Mouse (Mus musculus) c-Kit-positive CD71-negative TER-119-negative erythroid progenitor cells, embryonic 14.5 days (primary cell): ENCODE results near the gene Ptpn3.
"Not testable (repeated sequence)": the region's sequence is repeated elsewhere in the genome, so short reads cannot be mapped to it uniquely, and the experiment has no call there.

Experiments used
- DNase-seq: peaks from one replicate; pipeline ENCODE4 v3.0.0-alpha.2; 2013; ENCODE audit warnings: low read depth

Ptpn3 gene

DNA sequence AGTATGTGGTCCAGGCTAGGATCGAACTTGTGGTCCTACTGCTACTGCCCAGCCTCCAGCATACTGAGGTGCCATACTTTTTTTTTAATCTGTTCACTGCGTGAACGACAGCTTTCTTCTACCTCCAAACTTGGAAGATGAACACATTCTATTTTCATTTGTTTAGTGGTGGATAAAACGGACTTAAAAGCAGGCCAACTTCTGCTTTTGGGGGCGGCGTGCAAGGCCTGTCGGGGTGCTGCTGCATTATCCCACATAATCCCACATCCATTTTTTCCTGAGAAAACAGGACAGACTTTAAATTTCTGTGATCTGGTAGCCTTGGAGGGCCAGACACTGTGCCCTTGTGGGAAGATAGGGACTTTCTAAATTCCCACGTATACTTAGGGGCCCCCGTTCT is 83.9 kb downstream of the Ptpn3 start:
- DNase-seq: no peak

DNA sequence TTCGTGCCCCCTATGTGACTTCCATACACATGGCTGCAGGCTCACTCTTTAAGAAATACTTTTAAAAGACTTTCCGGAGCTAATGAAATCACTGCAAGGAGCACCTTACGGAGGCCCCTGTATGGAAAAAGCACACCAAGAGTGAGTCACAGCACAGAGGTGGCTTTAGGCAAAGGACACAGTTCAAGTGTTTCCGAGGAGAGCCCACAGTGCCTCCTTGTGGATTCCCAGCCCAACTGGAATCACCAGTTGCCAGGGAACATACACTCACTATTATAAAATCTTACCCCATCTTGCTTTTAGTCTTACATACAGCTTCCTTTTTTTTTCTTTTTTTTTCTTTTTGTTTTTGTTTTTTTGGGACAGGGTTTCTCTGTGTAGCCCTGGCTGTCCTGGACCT is 85.1 kb downstream of the Ptpn3 start:
- no peak for DNase-seq

DNA sequence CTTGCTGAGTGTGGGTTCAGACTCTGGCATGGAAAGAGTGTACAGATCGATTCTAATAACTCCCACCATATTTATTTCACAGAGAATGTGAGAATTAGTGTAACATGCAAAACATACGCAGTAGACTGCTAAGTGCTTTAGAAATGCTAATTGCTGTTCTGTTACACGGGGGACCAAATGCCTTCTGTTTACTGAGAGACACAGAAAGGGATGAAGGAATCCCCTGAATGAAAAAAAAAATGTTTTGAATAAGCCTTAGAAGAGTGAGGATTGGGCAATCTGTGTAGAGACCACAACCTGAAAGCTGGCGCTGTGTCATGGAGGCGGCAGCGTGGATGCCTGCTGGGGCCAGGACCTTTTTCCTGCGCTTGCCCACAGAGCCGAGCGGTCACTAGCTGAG is 86.8 kb downstream of the Ptpn3 start:
- DNase-seq: no peak

DNA sequence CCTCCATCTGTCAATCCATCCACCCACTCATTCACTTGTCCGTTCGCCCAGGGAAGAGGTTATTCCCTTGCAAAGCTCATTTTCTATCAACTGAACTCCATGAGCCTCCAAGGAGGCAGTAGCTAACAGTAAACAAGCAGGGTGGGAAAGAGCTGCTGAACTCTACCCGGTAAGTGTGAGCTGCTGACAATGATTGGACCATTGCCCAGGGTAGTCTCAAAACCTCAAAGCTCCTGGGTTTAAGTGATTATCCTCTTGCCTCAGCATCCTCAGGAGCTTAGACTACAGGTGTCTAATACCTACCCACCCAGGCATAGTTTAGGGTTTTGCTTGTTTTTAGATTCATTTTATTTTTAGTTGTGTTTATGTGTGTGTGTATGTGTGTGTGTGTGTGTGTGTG is 87.5 kb downstream of the Ptpn3 start:
- no peak for DNase-seq

DNA sequence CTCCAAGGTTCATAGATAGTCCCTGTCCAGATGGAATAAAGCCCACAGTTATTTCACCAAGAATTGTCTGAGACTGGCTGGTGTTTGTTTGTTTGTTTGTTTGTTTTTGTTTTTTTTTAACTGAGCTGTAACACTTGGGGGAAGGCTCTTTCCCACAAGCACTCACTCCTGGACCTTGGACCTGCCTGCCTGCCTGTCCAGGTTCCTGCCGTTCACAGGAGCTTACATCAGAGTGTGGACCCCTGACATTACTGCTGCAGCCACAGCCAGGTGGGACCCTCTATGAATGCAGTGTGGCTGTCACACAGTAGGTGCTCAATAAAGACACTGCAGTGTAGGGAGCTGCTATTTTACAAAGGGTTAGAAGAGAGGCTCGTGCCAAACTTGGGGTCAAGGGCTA is 89.9 kb downstream of the Ptpn3 start:
- DNase-seq: no peak

DNA sequence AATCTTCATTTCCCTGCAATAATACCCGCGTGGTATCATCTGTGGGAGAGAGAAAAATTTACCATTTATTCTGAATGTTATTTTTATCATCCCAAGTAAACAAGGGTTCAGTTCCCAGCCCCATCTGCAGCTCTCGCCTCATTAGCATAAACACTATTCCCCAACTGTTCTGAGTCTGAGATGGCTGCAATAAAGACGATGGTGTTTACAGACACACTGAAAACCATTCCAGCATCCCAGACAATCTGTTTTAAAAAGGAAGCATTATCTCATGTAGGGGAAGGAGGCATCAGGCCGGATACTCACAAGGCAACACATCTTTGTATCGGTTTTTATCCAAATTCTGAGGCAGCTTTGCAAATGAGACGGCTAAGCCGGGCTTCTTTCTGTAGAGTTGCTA is 95.7 kb downstream of the Ptpn3 start:
- DNase-seq: no peak

DNA sequence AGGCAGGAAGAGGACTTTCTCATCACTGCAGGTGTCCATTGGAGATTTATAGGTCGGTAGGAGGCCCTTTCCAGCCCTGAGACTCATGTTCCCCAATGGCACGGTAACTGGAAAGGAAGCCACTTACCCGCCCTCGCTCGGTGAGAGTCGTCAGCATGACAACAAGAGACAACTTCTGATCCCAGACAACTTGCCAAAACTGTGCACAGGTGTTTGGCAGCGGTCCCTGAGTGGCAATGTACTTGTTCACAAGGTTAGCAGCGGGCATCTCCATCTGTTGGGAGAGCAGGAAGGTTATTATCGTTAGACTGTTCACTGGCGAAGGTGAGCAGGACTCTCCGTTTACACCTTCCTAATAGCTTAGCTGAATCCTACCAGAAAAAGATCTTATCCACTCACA is 96.9 kb downstream of the Ptpn3 start:
- DNase-seq: no peak

DNA sequence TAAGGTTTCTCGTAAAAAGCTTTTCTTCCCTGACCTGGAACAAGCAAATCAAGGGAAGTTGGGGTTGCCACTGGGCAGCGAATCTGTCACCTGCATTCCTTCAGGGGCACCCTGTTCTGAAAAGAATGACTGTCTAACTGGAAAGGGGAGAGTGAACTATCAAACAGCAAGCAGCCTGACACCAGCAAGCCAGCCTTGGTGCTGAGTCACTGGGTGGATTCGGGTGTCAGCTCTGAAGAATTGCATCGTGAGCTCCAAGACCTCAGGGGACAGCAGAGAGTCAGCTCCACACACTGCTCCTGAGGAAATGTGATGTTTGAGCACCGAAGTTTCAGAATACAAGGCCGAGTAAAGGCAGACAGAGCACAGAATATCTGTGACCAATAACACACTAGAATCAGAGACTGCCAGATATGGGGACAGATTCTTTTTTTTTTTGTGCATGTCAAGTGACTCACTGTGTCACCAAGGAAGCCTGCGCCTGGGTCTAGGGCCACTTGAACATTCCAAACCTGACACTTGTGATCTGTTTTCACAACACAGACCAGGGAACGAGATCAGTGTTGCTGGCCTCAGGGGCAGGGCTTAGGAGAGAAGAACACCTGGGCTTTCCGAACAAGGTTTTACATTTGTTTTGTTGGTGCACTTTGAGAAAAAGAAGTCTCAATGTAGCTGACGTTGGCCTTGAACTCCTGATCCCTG is 98.8 kb downstream of the Ptpn3 start:
- no peak for DNase-seq

DNA sequence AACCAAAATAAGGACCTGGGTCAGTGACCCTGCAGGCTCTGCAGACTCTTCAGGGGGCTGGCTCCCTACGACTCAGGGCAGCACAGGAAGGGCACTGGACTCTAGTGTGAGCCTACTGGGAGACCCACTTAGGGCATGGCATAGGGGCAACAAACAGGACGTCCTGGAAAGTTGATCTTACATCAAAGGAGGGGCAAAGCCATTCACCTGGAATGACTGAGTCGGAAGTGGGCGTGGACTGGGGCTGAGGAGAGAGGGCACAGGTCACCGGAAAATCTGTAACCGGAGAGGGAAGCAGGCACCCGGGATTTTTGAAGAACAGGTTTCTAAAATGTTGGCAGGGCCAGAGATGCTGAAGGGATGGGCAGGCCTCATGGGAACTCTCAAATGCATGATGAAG is 99.5 kb downstream of the Ptpn3 start:
- DNase-seq: no peak

DNA sequence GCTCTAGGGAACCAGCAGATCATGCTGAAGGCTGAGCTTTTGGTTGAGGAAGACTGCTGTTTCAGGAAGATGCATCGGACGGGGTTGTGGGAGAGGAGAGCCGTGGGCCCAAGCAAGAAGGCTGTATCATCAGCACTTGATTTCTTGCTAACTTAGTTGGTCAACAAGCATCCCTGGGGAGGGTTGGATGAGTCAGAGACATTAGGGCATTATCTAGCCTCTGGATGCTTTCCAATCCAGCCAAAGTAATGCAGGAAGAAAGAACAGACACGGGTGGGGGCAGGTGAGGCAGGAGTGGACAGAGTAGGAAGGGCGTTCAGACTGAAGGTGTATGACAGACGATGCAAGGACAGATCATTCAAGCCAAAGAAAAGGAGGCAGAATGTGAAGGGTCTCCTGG is 101.0 kb downstream of the Ptpn3 start:
- DNase-seq: no peak

DNA sequence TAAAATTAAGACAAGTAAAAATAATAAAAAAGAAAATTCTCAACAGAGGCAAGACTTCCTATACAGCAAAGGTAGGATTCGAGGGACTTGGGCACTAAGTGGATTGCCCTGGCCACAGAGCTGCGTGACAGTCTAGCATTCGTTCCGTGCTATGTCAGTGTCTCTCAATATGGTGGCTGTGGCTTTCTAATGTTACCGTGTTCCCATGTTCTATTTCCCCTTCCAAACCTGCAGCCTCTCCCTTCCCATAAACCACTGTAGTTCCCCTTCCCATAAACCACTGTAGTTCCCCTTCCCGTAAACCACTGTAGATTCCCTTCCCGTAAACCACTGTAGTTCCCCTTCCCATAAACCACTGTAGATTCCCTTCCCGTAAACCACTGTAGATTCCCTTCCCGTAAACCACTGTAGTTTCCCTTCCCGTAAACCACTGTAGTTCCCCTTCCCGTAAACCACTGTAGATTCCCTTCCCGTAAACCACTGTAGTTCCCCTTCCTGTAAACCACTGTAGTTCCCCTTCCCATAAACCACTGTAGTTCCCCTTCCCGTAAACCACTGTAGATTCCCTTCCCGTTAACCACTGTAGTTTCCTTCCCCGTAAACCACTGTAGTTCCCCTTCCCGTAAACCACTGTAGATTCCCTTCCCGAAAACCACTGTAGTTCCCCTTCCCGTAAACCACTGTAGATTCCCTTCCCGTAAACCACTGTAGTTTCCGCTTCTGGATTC is 102.8 kb downstream of the Ptpn3 start:
- not testable (repeated sequence) for DNase-seq

DNA sequence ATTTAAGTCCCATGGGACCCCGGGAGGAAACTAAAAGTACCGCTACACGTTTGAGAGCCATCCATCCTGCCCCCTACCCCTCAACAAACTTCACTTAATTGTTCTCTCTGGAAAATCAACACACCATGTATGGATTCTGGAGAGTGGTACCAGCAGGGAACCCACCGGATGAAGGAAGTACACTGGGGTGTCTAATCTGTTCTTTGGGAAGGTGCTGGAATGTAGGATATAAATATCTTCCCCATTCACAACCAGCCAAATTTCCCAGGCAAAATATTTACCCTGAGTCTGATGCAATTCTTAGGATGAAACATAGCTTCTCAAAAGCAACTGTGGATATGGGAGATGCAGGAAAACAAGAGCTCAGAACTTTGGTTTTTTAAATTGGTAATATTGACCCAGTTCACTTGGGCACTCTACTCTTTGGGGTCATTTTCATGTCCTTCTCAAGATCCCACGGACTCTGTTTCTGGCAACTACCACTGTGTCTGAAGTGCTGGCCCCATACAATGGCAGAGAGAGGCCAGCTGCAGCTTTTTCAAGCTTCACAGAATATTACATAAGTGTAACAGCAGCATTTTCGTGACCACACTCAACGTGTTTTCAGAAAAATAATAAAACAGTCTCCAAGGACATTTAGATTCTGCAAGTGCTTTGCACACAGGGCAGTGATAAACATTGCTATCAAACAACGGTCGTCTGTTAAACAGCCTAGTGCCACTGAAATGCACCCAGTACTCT is 109.9 kb downstream of the Ptpn3 start:
- DNase-seq: no peak

DNA sequence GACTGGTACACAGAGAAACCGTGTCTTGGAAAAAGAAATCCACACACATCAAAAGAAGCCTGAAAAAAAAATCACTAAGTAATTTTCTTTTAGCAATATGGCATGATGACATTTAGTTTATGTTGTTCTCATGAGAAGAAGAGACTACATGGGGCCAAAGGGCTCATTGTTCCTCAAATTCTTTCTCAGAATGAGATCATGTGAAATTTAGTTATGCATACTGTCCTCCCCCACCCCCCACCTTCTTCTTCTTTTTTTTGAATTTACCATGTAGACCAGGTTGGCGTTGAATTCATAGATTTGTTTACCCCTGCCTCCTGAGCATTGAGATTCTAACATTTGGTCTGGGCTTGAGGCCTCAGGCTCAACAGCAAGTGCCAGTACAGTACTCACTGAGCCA is 111.8 kb downstream of the Ptpn3 start:
- DNase-seq: no peak

DNA sequence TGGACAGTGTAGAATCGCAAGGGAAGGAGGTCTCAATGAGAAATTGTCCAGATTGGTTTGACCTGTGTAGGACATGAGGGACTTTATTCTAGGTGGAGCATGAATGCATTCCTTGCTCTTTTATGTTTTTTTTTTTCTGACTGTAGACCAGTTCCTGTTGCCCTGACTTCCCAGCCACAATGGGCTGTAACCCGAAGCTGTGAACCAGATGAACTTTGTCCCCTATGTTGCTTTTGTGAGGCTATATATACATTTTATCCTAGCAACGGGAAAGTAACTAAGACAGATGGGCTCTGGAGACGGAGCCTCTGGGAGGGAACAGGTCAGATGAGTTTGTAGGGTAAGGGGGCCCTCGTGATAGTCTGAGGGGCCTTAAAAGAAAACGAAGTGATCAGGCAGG is 115.6 kb downstream of the Ptpn3 start:
- no peak for DNase-seq

DNA sequence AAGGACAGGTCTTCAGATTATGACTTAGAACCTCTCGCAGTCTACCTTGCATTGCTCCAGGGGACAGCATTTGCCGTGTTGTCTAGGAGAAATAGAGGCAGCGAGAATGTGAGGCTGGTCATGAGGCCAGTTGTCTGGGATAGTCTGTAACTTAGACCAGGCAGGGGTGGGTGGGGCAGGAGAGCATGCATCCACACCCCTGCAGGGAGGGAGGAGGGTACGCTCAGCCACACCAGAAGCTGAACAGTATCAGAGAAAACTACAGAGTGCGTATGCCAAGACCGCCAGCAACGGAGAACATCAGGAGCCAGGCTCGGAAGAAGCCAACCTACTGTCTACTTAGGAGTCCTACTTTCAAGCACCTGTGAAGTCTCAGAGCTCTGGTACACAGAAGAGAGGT is 116.2 kb downstream of the Ptpn3 start:
- no peak for DNase-seq

DNA sequence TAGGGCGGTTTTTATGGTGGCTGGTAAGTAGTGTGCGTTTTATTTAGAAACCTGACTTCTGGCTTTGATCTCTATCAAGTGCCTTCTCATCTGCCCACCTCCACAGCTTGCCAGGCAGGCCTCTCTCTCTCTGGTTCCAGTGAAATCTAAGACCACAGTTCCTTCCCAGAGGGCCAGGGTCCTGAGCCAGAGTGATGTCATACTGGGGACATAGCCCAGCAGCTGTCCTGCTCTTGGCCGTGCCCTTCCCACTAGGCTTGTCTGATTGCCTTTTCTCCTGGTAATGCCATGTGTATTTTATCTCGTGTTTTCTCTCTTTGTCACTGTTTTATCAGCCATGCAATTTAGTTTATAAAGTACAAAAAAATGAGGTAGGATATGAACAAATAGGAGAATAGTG is 118.1 kb downstream of the Ptpn3 start:
- DNase-seq: no peak

DNA sequence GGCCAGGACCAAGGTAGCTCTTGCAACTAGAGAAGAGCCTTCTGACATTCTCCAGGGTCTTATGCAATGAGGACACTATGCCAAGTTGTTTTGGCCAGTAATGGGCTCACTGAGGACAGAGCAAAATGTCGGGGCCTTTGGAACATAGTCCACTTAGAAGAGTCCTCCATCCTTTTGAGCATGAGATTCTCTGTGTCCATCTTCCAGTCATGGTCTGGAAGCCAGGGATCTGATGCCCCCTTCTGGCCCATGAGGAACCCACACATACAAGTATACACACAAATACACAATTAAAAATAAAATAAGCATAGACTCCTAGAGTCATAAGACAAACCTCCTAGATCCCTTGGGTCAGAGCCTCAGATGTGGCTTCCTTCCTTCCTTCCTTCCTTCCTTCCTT is 120.1 kb downstream of the Ptpn3 start:
- no peak for DNase-seq

DNA sequence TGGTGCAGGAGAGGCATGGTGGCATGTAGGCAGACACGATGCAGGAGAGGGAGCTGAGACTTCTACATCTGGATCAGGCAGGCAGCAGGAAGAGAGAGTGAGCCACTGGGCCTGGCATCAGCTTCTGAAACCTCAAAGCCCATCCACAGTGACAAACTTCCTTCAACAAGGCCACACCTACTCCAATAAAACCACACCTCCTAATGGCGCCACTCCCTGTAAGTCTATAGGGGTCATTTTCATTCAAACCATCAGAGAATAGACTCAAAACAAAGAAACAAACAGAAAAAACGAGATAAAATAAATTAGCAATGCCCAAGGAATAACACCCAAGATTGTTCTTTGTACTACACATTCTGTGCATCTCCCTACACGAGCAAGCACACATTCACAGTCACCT is 122.8 kb downstream of the Ptpn3 start:
- DNase-seq: no peak

DNA sequence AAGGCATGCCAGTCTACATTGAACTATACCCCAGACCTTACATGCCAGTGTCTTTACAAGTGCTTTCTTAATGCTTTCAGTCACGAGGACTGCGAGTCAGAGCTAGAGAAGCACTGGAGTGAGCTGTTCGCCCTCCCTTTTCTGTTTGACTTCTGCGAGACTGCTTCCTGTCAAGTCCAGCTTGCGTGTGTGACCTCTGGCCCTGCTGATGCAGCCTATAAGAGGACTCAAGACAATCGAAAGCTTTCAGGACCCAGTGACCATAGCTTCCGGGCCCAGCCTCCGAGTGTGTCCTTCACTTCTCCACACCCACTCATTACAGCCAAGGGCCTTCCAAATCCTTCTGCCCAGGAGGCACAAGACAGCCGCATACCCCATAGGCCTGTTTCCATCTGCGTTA is 126.3 kb downstream of the Ptpn3 start:
- DNase-seq: no peak

DNA sequence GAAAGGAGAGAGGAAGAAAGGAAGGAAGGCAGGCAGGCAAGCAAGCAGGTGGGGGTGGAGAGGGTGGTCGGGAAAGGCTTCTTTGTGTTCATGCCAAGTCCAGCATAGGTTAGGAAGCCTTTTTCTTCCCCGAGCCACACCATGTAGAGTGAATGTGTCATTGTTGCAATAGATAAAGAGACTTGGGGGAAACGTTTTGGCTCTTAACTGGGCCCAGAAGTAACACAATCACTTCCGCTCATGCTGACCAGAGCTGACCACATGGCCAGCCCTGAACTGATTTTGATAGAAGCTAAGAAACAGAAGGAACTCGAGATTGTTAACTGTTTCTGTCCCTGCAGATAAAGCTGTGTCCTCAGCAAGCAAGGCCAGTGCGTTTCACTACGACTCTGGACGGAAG is 128.8 kb downstream of the Ptpn3 start:
- no peak for DNase-seq

DNA sequence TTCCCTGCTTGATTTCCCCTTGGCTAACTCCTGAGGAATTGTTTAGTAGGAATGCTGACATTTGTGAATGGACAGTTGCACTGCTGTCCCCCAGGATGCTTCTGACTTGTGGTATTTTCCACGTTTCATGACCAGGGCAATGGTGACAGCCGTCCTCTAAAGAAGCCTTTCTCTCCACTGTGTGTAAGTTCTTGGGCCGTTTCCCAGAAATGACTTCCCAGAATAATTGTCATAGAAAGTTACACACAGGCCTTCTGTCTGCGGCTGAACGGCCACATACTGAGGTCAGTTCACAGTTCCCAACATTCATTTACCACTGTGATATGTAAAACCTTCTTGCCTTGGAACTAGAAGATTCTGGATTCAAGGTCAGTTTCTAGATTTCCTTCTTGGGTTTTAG is 129.8 kb downstream of the Ptpn3 start:
- no peak for DNase-seq

DNA sequence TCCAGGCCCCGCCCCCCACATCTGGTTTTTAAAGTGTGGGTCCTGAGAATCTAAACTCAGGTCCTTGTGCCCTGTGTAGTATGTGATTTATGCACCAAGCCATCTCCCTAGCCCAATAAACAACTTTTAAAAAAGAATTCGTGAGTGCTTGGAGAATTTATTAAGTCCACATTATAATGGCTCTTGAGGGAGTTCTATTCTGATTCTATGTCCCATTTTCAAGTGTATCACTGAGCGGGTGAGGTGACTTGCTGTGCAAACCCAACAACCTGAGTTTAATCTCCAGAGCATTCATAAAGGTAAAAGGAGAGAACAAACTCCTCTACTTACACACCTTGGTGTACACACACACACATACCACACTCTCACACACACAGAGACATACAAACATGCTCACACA is 133.0 kb downstream of the Ptpn3 start:
- no peak for DNase-seq

DNA sequence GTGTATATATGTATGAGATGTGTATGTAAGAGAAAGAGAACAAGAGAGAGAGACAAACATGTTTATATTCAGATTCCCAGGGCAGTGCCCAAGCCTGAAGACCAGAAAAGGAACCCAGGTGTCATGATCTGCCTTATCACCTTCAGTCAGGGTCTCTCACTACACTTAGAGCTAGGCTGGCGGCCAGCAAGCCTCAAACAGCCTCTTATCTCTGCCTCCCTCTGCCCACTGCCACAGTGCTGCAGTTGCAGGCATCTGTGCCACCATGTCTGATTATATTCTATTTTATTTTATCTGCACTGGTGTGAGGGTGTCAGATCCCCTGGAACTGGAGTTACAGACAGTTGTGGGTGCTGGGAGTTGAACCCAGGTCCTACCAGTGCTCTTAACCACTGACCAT is 133.4 kb downstream of the Ptpn3 start:
- no peak for DNase-seq
